Comparison of ENCODE assay signal across 13 mouse cellular contexts in the genomic region with DNA sequence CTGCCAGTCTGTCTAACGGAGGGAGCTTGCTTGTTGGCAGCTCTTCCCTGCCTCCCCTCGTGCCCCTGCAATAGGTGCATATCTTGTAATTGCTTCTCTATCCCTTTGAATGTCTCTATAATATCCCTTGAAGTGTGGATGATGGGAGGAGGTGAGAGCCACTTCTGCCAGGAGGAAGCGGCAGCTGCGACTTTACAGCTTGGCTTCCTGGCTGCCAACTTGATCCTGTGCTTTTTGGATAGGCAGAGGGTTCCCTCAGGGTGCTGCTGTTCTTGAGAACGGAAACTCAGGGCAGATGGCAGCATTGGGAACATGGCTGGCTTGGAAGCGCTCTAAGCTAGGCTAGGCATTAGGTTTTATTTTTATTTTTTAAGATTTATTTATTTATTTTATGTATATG.
DNase-seq lines count a peak whose midpoint lies in the region; ATAC-seq lines count a peak whose summit lies in the region.
"Had no signal": no experiment of that assay in that cellular context is flagged by ENCODE, and none has a peak within 500 bp of the region (broad histone marks: within the 10 kb centered on the region; RNA-seq: fewer than 3 reads in every experiment).

No protein-coding gene starts in this region.

- 0 out of 2 replicates have a peak overlapping the region, but pooled peaks have one; percentile 4 for H3K27ac ChIP-seq in limb, embryonic 12.5 days
- no peak overlapping the region for H3K27ac ChIP-seq in limb, embryonic 10.5 days
- H3K27ac ChIP-seq: midbrain, embryonic 12.5 days; neural tube, embryonic 12.5 days had no signal

- no peak for ATAC-seq in limb, embryonic 12.5 days (ENCODE audit: insufficient number of reproducible peaks, insufficient read depth, low FRiP score, low TSS enrichment, low read depth)
- ATAC-seq: intestine, embryonic 16.5 days had no signal

- DNase-seq in limb, embryonic 10.5 days (ENCODE audit: low spot score) = no peak
- DNase-seq in cerebellum, adult 9-10 months = peak; percentile 82
- DNase-seq in layer of hippocampus, adult 18-20 months (ENCODE audit: low spot score in 2 of 2) = peak; percentile 68 to 86
- DNase-seq in telencephalon, adult 2 months (ENCODE audit: low read depth, low spot score) = peak; percentile 53
- DNase-seq in heart, adult 18-20 months = no peak
- no peak for DNase-seq in adrenal gland, postnatal 10 days
- DNase-seq: adrenal gland, postnatal 14 days; liver had no signal

- no peaks in the 10 kb centered on the region for H3K4me1 ChIP-seq in limb, embryonic 12.5 days (replicated peaks)
- 0 out of 2 replicates have a peak, but pooled peaks cover 3% of the 10 kb centered on the region for H3K4me1 ChIP-seq in limb, embryonic 10.5 days
- H3K4me1 ChIP-seq: neural tube, embryonic 12.5 days had no signal

- H3K36me3 ChIP-seq in limb, embryonic 12.5 days = peaks cover 85% of the 10 kb centered on the region
- H3K36me3 ChIP-seq in limb, embryonic 10.5 days = peaks cover 95% of the 10 kb centered on the region
- H3K36me3 ChIP-seq: midbrain, embryonic 12.5 days had no signal

- no peak overlapping the region for H3K4me2 ChIP-seq in limb, embryonic 12.5 days
- H3K4me2 ChIP-seq: midbrain, embryonic 12.5 days; neural tube, embryonic 12.5 days had no signal

- no peak overlapping the region for H3K4me3 ChIP-seq in limb, embryonic 12.5 days (replicated peaks)
- no peak overlapping the region for H3K4me3 ChIP-seq in limb, embryonic 10.5 days
- H3K4me3 ChIP-seq: midbrain, embryonic 12.5 days; neural tube, embryonic 12.5 days had no signal

- no peaks in the 10 kb centered on the region for H3K27me3 ChIP-seq in limb, embryonic 12.5 days
- no peaks in the 10 kb centered on the region for H3K27me3 ChIP-seq in limb, embryonic 10.5 days (ENCODE audit: low read depth, poor library complexity, severe bottlenecking)
- H3K27me3 ChIP-seq: CH12.LX; neural tube, embryonic 12.5 days had no signal

- no peak overlapping the region for H3K9ac ChIP-seq in limb, embryonic 12.5 days (replicated peaks)
- H3K9ac ChIP-seq: midbrain, embryonic 12.5 days; neural tube, embryonic 12.5 days had no signal

- 89% methylated on average over 6 of the region's 6 CpGs for WGBS in limb, embryonic 12.5 days
- WGBS in limb, embryonic 10.5 days = 90% methylated on average over 6 of the region's 6 CpGs

- no peaks in the 10 kb centered on the region for H3K9me3 ChIP-seq in limb, embryonic 12.5 days
- H3K9me3 ChIP-seq in limb, embryonic 10.5 days (replicated peaks) = no peaks in the 10 kb centered on the region
- H3K9me3 ChIP-seq: midbrain, embryonic 12.5 days; neural tube, embryonic 12.5 days had no signal

Comparison
In these comparisons a context has a peak if more than half of its experiments do, and no peak if none do; other contexts are left out.
1. DNase-seq: peak in cerebellum, adult 9-10 months (single experiment), layer of hippocampus, adult 18-20 months (2 of 2) and telencephalon, adult 2 months (single experiment); none in limb, embryonic 10.5 days (single experiment), heart, adult 18-20 months (0 of 2) and adrenal gland, postnatal 10 days (single experiment).